Mouse (Mus musculus): Measurements from ENCODE around the gene Slc25a26.

DNA sequence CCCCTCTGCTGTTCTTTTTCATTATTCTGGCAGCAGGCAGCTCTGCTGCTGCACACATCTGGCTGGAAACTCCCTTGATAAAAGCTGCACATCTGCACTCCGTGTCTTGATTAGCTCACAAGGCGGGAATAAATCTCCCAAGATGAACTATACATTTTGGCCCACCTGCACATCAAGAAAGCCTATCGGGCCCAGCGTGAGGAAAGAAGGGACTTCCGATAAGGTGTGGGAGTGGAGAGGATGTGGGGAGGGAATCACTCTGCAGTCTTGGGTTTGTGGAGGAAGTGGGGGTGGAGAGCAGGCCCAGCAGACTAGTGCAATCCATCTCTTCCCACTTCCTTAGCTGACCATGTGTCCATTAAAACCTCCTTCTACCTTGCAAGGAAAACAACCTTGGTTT is 125.8 kb downstream of the Slc25a26 start:
- no peak for TF ChIP-seq POLR2A (IDR thresholded peaks at IDR 0.05; ENCODE audit: low read depth, low read length)
- TF ChIP-seq CTCF (IDR thresholded peaks at IDR 0.05; ENCODE audit: extremely low read depth, insufficient read length, insufficient replicate concordance, low read depth, low read length), result no peak

All from small intestine, adult 2 months (tissue).